Mouse (Mus musculus) lung, adult 2 months (tissue): ENCODE measurements around the gene B230217C12Rik.

ENCODE experiments used
- CTCF ChIP-seq: fragments of 200-500 bp; IDR thresholded peaks from 2 replicates; pipeline ENCODE4 v1.5.1; 2011; ENCODE audit warnings: mild to moderate bottlenecking, low read length, control low read depth; ENCODE audit not compliant: insufficient read depth
- POLR2A ChIP-seq: fragments of 200-500 bp; IDR thresholded peaks from 2 replicates; pipeline ENCODE4 v1.6.1; 2011; ENCODE audit warnings: low read depth, mild to moderate bottlenecking, control low read depth, low read length, borderline replicate concordance; ENCODE audit errors: extremely low read depth

DNA sequence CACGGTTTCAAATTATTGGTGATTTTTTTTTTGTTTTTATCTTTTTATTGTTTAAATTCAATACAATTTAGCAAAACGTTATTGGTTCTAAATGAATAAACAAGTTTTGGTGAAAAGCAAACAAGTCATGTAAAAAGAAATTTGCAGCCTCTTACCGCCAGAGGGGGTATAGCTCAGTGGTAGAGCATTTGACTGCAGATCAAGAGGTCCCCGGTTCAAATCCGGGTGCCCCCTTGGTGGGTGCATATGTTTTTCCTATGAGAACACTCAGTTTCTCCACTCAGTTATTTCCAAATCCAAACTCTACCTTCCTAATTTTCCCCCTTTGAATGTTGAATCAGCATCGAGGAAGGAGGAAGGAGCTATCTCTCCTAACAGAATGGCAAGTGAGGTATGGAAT lies 43.7 kb upstream of the B230217C12Rik start:
- TF ChIP-seq CTCF, result no peak
- TF ChIP-seq POLR2A, result no peak
